Mouse (Mus musculus): ENCODE measurements at regions not wholly inside any gene's neighbourhood (a gene's known extent, or its start where the extent isn't known, plus 50 kb on each side); places are given as distances from the start of the nearest gene placed in this dataset.

- no peak for TF ChIP-seq CTCF (IDR thresholded peaks at IDR 0.05; ENCODE audit: control insufficient read depth, insufficient read depth, insufficient replicate concordance, low read depth, low read length)
- no peak for TF ChIP-seq POLR2A (IDR thresholded peaks at IDR 0.05; ENCODE audit: control insufficient read depth, low read depth, low read length)
Observed at GRCm38 (mm10) chr8:127908436-127908835, 450.0 kb upstream of the Nrp1 start.

All from testis, adult 2 months (tissue).